Mouse (Mus musculus): ENCODE results near the gene Adgrb3.

GRCm38 (mm10) chr1:25082377-25082776, 747.1 kb downstream of the Adgrb3 start:
- TF ChIP-seq POLR2A (IDR thresholded peaks at IDR 0.05; ENCODE audit: insufficient read depth, low read depth, low read length), result no peak
- TF ChIP-seq CTCF (IDR thresholded peaks at IDR 0.05; ENCODE audit: insufficient read depth, low read depth, low read length), result no peak

Measured in olfactory bulb, adult 2 months (tissue).